Mouse (Mus musculus) embryonic facial prominence, embryonic 14.5 days (tissue): Measurements from ENCODE around the gene Slc22a30. TPM values are rescaled to one million over a fixed set of nuclear protein-coding genes. Genes with fewer than 3 reads are reported as not detected.
"Not testable (repeated sequence)": the region's sequence is repeated elsewhere in the genome, so short reads cannot be mapped to it uniquely, and the experiment has no call there.

ENCODE experiments used
- ATAC-seq: fragments of 200-750 bp; cut with Nextera tagmentation; 2 replicates; pipeline ENCODE4 v1.8.0; 2017; ENCODE audit warnings: low read depth, moderate number of reproducible peaks, moderate TSS enrichment
- DNase-seq: peaks from one replicate; pipeline ENCODE4 v3.0.0-alpha.2; 2015; ENCODE audit warnings: low spot score
- H3K27ac ChIP-seq: fragments of 300-500 bp; sonication (generic); replicated peaks from 2 replicates; pipeline ENCODE4 v1.5.1; 2014; ENCODE audit warnings: low read depth, mild to moderate bottlenecking, low read length, moderate library complexity
- H3K27me3 ChIP-seq: fragments of 300-500 bp; sonication (generic); replicated peaks from 2 replicates; pipeline ENCODE4 v1.6.1; 2014; ENCODE audit warnings: low read length; ENCODE audit not compliant: control insufficient read depth, insufficient read depth
- H3K36me3 ChIP-seq: fragments of 300-500 bp; sonication (generic); 2 replicates; pipeline ENCODE4 v1.6.1; 2014; ENCODE audit warnings: low read length, mixed read lengths; ENCODE audit not compliant: control insufficient read depth, insufficient read depth
- H3K4me1 ChIP-seq: fragments of 300-500 bp; sonication (generic); 2 replicates; pipeline ENCODE4 v1.6.1; 2014; ENCODE audit warnings: antibody characterized with exemption, low read length; ENCODE audit not compliant: control insufficient read depth, insufficient read depth
- H3K4me2 ChIP-seq: fragments of 300-500 bp; sonication (generic); 2 replicates; pipeline ENCODE4 v1.6.1; 2014; ENCODE audit warnings: low read depth, mild to moderate bottlenecking, low read length, moderate library complexity, mixed read lengths
- H3K4me3 ChIP-seq: fragments of 300-500 bp; sonication (generic); 2 replicates; pipeline ENCODE4 v1.5.1; 2014; ENCODE audit warnings: low read depth, mild to moderate bottlenecking, low read length
- H3K9ac ChIP-seq: fragments of 300-500 bp; sonication (generic); 2 replicates; pipeline ENCODE4 v1.6.1; 2014; ENCODE audit warnings: low read depth, mild to moderate bottlenecking, low read length, moderate library complexity, mixed read lengths
- H3K9me3 ChIP-seq: fragments of 300-500 bp; sonication (generic); 2 replicates; pipeline ENCODE4 v1.6.1; 2016; ENCODE audit warnings: low read length; ENCODE audit not compliant: control insufficient read depth
- WGBS: fragments of 180-500 bp; shearing (Covaris S2); extraction: QIAGEN DNeasy Blood & Tissue Kit; methylation state at CpG from one replicate; pipeline ENCODE4 v1.1.7; 2014; 5-methylcytosine and 5-hydroxymethylcytosine counted together
- polyA plus RNA-seq: library from polyadenylated mRNA; unstranded; fragments of >200 nt; fragmentation: Nextera tagmentation; extraction: Ambion mirVana; gene quantifications from 2 replicates; pipeline ENCODE4 v1.2.1, GENCODE M21; 2014

Slc22a30 gene
- not detected in 2 replicates for polyA plus RNA-seq

DNA sequence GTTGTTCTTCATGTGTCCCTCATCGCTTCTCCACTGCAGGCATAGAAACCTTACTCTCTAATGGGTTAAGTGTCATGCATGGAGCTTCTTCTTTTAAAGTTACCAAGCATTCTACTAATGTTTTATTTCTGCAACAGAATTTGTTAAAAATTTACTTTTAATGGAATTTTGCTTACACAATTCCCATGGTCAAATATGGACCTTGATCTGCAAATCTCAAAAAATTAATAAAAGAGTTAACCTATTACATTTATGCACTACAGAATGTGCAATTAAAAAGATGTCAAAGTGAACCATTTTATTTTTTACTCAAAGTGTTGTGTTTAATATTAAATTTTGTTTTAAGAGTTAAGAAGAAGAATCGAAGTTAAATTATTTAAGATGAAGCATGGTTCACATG lies at the start of gene Slc22a30:
Gene Slc22a30 (minus strand): TSS at position 101 of the 400 bp plus-strand sequence.
- ATAC-seq, DNase-seq, H3K9ac ChIP-seq, H3K4me2 ChIP-seq, H3K27ac ChIP-seq, H3K36me3 ChIP-seq, H3K9me3 ChIP-seq, H3K27me3 ChIP-seq, H3K4me3 ChIP-seq, H3K4me1 ChIP-seq: not testable (repeated sequence)
- WGBS: 93% methylated on average over 1 of the region's 2 CpGs

DNA sequence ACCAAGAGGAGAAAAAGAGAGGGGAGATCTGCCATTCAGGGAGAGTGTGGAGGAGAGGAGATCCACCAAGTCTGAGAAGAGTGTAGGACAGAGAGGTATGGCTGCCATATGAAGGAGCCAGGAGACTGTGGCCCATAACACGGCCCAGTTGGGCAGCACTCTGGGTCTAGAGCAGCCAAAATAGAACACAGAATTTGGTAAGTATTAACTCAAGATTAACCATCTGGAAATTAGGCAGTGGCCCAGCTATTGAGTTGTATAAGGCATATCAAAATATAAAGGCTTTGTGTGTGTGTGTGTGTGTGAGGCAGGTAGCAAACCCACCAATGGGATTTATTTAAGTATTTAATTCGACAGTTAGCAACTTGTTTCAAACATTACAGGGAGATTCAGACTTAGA lies 43.4 kb upstream of the Slc22a30 start:
- Histone ChIP-seq H3K9ac (no peak overlapping the region), H3K4me1 (no peaks in the 10 kb centered on the region), H3K36me3 (no peaks in the 10 kb centered on the region), H3K27me3 (no peaks in the 10 kb centered on the region), H3K4me2 (no peak overlapping the region), H3K9me3 (no peaks in the 10 kb centered on the region), H3K4me3 (no peak overlapping the region), H3K27ac (no peak overlapping the region)
- DNase-seq (no peak), ATAC-seq (no peak)
- 65% methylated on average over 2 of the region's 2 CpGs for WGBS

DNA sequence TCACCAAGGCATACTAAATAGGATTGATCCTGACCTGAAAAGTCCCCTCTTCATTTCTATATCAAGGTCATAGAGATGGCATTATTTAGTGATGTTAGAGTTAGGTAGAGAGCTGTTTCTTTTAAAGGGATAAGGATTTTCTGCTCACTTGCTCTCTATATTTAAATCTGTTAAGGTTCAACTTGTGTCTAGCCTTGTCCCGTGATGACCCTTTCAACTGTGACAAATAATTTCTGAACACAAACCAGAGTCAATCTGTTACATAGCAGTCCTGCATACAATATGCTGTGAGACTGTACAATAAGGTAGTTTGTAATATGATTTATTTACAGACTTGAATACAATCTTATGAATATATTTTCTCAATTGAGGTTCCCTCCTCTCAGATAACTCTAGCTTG lies 42.6 kb upstream of the Slc22a30 start:
- Histone ChIP-seq H3K4me2 (no peak overlapping the region), H3K27me3 (no peaks in the 10 kb centered on the region), H3K9me3 (no peaks in the 10 kb centered on the region), H3K4me1 (no peaks in the 10 kb centered on the region), H3K9ac (no peak overlapping the region), H3K36me3 (no peaks in the 10 kb centered on the region), H3K4me3 (no peak overlapping the region), H3K27ac (no peak overlapping the region)
- 71% methylated on average over 1 of the region's 1 CpGs for WGBS
- DNase-seq: no peak
- no peak for ATAC-seq

DNA sequence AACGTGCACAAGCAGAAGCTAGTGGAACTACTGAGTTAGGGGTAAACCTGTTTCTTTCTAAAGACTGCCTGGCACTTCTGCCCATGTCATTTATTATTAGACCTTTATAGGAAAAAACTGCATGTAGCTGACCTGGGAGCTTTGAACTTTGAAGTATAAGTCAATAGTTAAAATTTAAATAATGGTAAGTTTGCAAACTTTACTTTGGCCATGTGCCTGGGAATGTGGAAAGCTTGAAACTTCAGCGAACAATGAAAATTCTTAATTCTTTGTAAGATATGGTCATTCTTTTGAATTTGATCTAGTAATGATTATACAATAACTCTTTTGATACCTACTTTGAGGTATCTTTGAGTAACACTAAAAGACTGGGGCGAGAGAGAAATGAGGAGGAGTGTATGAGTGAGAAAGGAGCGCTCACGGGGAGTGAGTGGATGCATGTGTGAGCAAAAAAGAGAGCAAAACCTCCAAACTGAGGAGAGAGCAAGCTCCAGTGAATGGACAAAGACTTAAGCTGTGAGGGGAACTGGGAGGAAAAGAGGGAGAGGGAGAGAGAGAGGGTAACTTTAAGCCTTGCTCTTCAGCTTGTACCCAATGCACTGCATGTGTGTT lies 26.2 kb upstream of the Slc22a30 start:
- ATAC-seq (no peak), DNase-seq (no peak)
- no peak overlapping the region for H3K4me2 ChIP-seq
- no peak overlapping the region for H3K27ac ChIP-seq
- no peaks in the 10 kb centered on the region for H3K27me3 ChIP-seq
- H3K4me3 ChIP-seq: no peak overlapping the region
- H3K4me1 ChIP-seq: no peaks in the 10 kb centered on the region
- H3K9me3 ChIP-seq: 0 out of 2 replicates have a peak, but pooled peaks cover under 1% of the 10 kb centered on the region
- H3K36me3 ChIP-seq: no peaks in the 10 kb centered on the region
- WGBS: 88% methylated on average over 5 of the region's 5 CpGs
- H3K9ac ChIP-seq: no peak overlapping the region

- not testable (repeated sequence) for H3K4me1 ChIP-seq, H3K9ac ChIP-seq, DNase-seq, ATAC-seq, H3K9me3 ChIP-seq, H3K27me3 ChIP-seq, H3K4me2 ChIP-seq, H3K4me3 ChIP-seq, H3K27ac ChIP-seq, H3K36me3 ChIP-seq
- whole genome bisulfite sequencing: 50% methylated on average over 14 of the region's 14 CpGs
These were observed 2.5 kb upstream of the Slc22a30 start for GRCm38 (mm10) chr19:8407290-8408021.

Other genes starting within 250 kb of the Slc22a30 start
- gene Slc22a29, start 186.2 kb downstream of the Slc22a30 start, polyA plus RNA-seq: 0.31 TPM in 1 of 2 replicates, not detected in the other
- gene Slc22a8, start 186.1 kb upstream of the Slc22a30 start, polyA plus RNA-seq: 0.59 and 1.3 TPM in 2 replicates
- 0.67 and 1.1 TPM in 2 replicates for gene Slc22a6, start 212.9 kb upstream of the Slc22a30 start, polyA plus RNA-seq